ENCODE assay signal across 8 mouse cellular contexts in the genomic region with DNA sequence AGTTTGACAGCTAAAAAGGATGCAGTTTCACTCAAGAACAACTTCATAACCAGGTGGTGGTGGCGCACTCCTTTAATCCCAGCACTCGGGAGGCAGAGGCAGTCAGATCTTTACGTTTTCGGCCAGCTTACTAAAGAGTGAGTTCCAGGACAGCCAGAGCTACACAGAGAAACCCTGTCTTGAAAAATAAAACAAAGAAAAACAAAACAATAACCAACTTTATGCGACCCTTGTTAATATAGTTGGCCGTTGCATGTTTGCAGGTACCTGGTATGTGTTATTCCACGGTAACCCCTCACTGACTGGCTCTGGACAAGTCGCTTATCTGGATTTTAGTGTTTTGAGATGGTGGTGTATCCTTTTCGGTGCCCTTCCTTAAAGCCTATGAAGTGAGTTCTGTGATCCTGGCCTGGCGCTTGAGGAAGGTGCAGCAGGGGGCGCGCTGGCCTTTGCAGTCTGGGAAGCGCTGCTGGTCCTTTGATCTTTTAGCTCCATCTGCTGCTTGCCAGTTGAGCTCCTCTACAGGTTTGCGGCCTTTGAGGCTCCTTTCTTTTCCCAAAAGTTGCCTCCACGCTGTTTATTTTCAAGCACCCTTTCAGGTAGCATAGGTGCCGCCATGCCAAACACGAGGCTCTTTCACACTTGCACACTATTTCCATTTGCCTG. TPM values are rescaled to one million over a fixed set of nuclear protein-coding genes. Genes with fewer than 3 reads are reported as not detected.
A peak's percentile ranks its signal among the peaks of the same experiment; 100 is the strongest.
DNase-seq lines count a peak whose midpoint lies in the region; ATAC-seq and TF ChIP-seq lines count a peak whose summit lies in the region.

A gene (minus strand): TSS at position 430 of the 666 bp plus-strand sequence.

- peak within 1 kb of the TSS; percentile 84 for H3K4me2 ChIP-seq in forebrain, embryonic 16.5 days (ENCODE audit: low read length)
- peak within 1 kb of the TSS; percentile 67 for H3K4me2 ChIP-seq in lung, embryonic 15.5 days

- TF ChIP-seq CTCF in G1E (IDR thresholded peaks at IDR 0.05; ENCODE audit: low read depth, low read length): peak; percentile 20; the same call in 1 of the 2 replicates
- peak; percentile 83 for TF ChIP-seq CTCF in layer of hippocampus, adult 2 months (conservative IDR thresholded peaks at IDR 0.05)

- peaks cover 2% of the 10 kb centered on the region for H3K27me3 ChIP-seq in G1E (ENCODE audit: insufficient read depth, low read length)
- H3K27me3 ChIP-seq in forebrain, embryonic 16.5 days (replicated peaks; ENCODE audit: control insufficient read depth, insufficient read depth, low read length): no peaks in the 10 kb centered on the region
- H3K27me3 ChIP-seq in lung, embryonic 15.5 days: no peaks in the 10 kb centered on the region

- intact Hi-C loops in heart, postnatal 36 days (cut with DNase I): loop anchor here (1.0 to 10.0 kb wide), 4 partner anchors 122 to 250 kb away; a partner anchor contains a TSS

- H3K27ac ChIP-seq in forebrain, embryonic 16.5 days (ENCODE audit: low read length): peak within 1 kb of the TSS; percentile 33; the same call in 1 of the 2 replicates
- peak within 1 kb of the TSS; percentile 81 for H3K27ac ChIP-seq in layer of hippocampus, adult 2 months
- peak within 1 kb of the TSS; percentile 76 for H3K27ac ChIP-seq in lung, embryonic 15.5 days

- H3K4me1 ChIP-seq in G1E (ENCODE audit: insufficient read depth, low read depth, low read length): peaks cover 37% of the 10 kb centered on the region
- H3K4me1 ChIP-seq in forebrain, embryonic 16.5 days (replicated peaks; ENCODE audit: control insufficient read depth, insufficient read depth, low read length): peaks cover 15% of the 10 kb centered on the region
- H3K4me1 ChIP-seq in lung, embryonic 15.5 days: peaks cover 17% of the 10 kb centered on the region

- peaks cover 25% of the 10 kb centered on the region for H3K36me3 ChIP-seq in G1E (replicated peaks)
- H3K36me3 ChIP-seq in forebrain, embryonic 16.5 days (ENCODE audit: control insufficient read depth, insufficient read depth): no peaks in the 10 kb centered on the region
- no peaks in the 10 kb centered on the region for H3K36me3 ChIP-seq in lung, embryonic 15.5 days

- 10% methylated on average over 17 of the region's 17 CpGs for WGBS in forebrain, embryonic 16.5 days
- 8% methylated on average over 17 of the region's 17 CpGs for WGBS in lung, embryonic 15.5 days

- no peaks in the 10 kb centered on the region for H3K9me3 ChIP-seq in G1E (replicated peaks)
- H3K9me3 ChIP-seq in forebrain, embryonic 16.5 days (ENCODE audit: control insufficient read depth, low read length): no peaks in the 10 kb centered on the region
- no peaks in the 10 kb centered on the region for H3K9me3 ChIP-seq in lung, embryonic 15.5 days

- H3K4me3 ChIP-seq in G1E (ENCODE audit: low read depth, low read length): peak within 1 kb of the TSS; percentile 93
- H3K4me3 ChIP-seq in forebrain, embryonic 16.5 days (replicated peaks; ENCODE audit: low read length): peak within 1 kb of the TSS; percentile 81
- peak within 1 kb of the TSS; percentile 77 for H3K4me3 ChIP-seq in layer of hippocampus, adult 2 months
- peak within 1 kb of the TSS; percentile 75 for H3K4me3 ChIP-seq in lung, embryonic 15.5 days

- DNase-seq in G1E (ENCODE audit: low spot score): peak; percentile 68
- peak; percentile 73 for DNase-seq in cerebellum, adult 11-12 months
- DNase-seq in heart, postnatal 36 days: peak; percentile 68 to 80
- DNase-seq in layer of hippocampus, adult 2 months (ENCODE audit: low spot score in 2 of 2): peak; percentile 51 to 60
- peak; percentile 71 for DNase-seq in ovary, adult 18-20 months (ENCODE audit: low spot score)
- peak; percentile 87 for DNase-seq in thymus, postnatal 0 days (ENCODE audit: low spot score)

- peak; percentile 81 for ATAC-seq in G1E (ENCODE audit: extremely low read depth, insufficient number of reproducible peaks, low FRiP score, poor library complexity, severe bottlenecking)
- peak; percentile 27; the same call in 1 of the 2 replicates for ATAC-seq in forebrain, embryonic 16.5 days
- ATAC-seq in lung, embryonic 15.5 days (ENCODE audit: borderline replicate concordance, extremely low read depth, low FRiP score, low TSS enrichment): peak; percentile 64; the same call in 1 of the 2 replicates

- peak within 1 kb of the TSS; percentile 92 for H3K9ac ChIP-seq in forebrain, embryonic 16.5 days (replicated peaks; ENCODE audit: low read depth, low read length)
- peak within 1 kb of the TSS; percentile 80 for H3K9ac ChIP-seq in lung, embryonic 15.5 days

RNA-seq across cellular contexts. Expression of the gene that starts here (rescaled TPM):
- 19.5 and 21.7 TPM in 2 replicates for total RNA-seq in G1E (2014; fragmentation: Nextera tagmentation)
- 29.5 and 37.7 TPM in 2 replicates for total RNA-seq in G1E (2017)
- polyA plus RNA-seq in G1E (2012): 47.1 and 78.4 TPM in 2 replicates
- polyA plus RNA-seq in forebrain, embryonic 16.5 days (2015; fragmentation: Nextera tagmentation; extraction: Ambion mirVana): 43.3 and 47.9 TPM in 2 replicates
- total RNA-seq in heart, postnatal 36 days (2021): 10 to 100 TPM; 97.4 to 98.2 TPM
- total RNA-seq in layer of hippocampus, adult 2 months (2021): 10 to 100 TPM; 84.1 to 86.9 TPM
- polyA plus RNA-seq in lung, embryonic 15.5 days (2015; fragmentation: Nextera tagmentation; extraction: Ambion mirVana): 56.5 and 59.7 TPM in 2 replicates
- polyA plus RNA-seq in thymus, postnatal 0 days (2015; fragmentation: Nextera tagmentation; extraction: Ambion mirVana): 44.6 and 47.0 TPM in 2 replicates

Comparison
In these comparisons a context has a peak if more than half of its experiments do, and no peak if none do; other contexts are left out.
1. Peak in every context shown above with its lines: DNase-seq, ATAC-seq, H3K4me3 ChIP-seq and H3K27ac ChIP-seq.
2. ATAC-seq: peak in every context shown above with its lines; median percentile 81 in G1E; 64 in lung, embryonic 15.5 days; 27 in forebrain, embryonic 16.5 days.